Mouse (Mus musculus) cerebellum, postnatal 25 days (tissue): ENCODE data around the gene Stab1.
A peak's percentile ranks its signal among the peaks of the same experiment; 100 is the strongest.

Experiments
- DNase-seq, 2 experiments: peaks; one replicate each; pipeline ENCODE4 v3.0.0; 2021; ENCODE audit warnings: mixed read lengths in 2 of 2

Gene Stab1

DNA sequence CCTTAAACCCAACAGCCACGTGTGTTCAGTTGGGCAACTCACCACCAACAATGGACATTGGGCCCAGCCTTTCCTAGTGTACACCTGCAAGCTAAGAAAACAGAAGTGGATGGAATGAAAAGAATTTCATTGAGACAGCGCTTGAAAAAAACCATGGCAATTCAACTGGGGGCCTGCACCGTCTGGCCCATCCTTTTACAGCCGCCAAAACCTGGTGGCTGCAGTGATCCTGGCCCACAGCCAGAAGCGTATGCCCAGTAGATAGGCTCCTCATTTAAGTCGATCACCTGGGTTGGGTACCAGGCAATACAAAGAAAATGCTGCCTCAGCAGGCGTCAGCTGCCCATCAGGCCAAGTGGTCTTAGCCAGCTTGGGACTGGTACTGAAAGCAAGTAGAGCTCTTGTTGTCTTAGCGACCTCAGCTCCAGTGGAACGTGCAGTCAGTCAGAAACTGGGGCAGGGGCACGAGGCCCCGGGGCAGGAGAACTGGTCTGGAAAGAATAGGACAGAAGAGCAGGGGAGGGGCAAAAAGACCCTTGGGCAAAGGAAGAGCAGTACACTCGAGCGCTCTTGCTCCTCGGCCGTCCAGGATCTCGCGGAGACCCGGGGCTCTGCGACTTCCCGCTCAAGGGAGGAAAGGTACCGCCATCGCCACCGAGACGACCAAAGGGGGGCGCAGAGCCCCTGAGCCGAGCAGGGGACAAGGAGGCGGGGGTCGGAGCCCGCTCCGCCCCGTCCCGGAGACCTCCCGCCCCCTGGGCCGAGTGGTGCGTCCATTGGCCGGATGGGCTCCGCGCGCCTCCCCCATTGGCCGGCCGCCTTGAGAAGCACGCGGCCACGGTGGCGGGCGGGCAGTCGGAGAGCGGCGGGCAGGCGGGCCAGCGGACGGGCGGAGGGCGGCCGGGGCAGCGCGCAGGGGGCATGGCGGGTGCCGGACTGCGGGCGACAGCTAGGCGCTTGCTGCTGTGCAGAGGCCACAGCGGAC lies 37.9 kb downstream of the Stab1 start, which contains the start of gene Nt5dc2:
Gene Nt5dc2, plus strand, starts transcription at position 818 of the 985 bp plus-strand sequence.
- DNase-seq: peak; percentile 66 to 83

DNA sequence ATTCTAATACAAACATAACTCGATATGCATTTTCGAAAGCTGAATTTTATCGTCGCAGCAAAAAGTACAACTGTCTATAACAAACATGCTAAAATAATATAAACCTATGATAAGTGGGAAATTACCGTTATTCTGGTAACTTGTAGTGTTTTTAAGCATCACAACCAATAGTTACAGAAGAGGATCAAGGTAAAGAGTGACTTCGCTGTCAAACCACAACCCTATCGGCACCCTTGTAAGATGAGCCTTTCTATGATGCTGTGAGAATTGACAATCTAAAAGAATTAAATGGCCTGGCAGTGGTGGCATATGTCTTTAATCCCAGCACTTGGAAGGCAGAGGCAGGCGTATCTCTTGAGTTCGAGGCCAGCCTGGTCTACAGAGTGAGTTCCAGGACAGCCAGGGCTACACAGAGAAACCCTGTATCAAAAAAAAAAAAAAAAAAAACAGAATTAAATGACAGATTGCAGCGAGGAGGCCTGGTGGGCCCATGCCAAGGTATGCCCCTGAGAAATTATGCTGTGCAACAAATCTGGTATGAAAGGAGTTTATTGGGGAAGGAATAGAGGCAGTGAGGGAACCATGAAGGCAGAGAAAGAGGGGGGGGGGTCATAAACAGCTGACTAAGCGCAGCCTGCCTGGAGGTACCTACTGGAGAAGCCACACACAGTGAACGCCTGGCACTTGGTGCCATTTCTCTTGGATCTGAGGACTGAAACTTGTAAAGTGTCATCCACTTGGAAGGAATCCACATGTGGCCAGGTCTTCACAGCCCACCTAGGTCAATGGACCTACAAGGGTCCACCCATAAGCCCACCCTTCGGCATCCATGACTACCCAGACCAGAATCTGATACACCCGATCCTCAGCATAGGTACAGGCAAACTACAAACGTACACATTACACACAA lies 38.9 kb downstream of the Stab1 start:
- no peak for DNase-seq

DNA sequence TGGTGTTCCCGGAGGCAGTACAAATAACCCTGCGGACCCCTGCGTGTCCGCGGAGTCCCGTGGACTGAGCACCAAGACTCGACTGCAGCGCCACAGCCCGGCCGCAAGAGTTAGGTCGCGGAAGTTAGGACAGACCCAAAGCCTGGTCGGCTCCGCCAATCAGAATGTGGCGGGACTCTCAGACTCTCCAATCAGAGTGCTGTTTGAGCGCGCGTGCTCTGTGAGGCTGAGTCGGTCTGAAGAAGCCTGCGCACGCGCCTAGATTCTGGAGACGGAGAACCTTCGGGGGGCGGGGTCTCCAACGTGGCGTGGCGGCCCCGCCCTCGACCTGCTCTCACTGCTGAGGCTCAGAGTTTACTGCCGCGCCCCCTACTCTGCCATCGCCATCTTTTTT lies 39.6 kb downstream of the Stab1 start, which contains the start of gene Smim4:
Gene Smim4, minus strand, starts transcription at position 131 of the 394 bp plus-strand sequence.
- DNase-seq: peak; percentile 93 to 97

DNA sequence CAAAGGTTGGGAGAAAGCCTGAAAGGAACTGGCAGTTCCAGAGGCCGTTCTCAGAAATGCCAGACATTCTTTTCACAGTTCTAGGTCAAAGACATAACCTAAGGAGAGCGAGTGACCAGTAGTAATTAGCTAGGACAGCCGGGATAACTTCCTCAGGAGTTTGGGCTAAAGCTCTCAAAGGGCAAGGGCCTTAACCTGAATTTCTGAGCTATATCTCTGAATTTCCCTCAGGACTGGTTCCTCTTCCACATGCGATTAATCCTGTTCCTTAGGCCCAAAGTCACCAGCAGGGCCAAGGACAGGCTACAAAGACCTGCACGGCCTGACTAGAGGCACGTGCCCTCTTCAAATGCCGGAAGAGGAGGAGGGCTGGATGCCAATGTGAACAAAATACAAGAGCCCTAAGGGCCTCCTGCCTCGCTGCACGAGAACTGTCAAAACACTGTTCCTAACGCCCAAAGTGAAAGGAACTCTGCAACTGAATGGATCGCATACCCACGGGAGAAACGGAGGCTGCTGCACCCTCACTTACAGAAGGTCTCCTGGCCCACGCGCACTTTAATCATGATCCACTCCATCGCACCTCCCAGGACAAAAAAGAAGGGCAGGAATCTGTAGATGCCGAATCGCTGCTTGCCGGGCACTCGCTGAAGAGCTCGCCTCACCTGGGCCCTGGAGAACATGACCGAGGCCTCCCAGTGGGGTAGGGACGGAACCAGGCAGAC lies 40.2 kb downstream of the Stab1 start:
- DNase-seq: peak in 1 of 2 experiments; percentile 50

DNA sequence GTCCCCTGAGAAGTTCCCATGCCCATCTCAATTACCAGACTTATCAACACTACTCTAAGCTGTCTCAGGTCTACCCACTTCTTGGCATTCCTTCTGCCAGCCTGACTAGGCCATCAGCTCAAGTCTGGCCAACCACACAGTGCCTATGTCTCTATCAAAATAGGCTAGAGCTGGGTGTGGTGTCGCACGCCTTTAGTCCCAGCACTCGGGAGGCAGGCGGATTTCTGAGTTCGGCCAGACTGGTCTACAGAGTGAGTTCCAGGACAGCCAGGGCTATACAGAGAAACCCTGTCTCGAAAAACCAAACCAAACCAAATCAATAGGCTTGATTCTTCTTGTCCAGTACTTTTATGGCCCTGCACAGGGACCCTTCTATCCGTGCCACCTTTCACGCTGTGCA lies 41.6 kb downstream of the Stab1 start:
- no peak for DNase-seq

DNA sequence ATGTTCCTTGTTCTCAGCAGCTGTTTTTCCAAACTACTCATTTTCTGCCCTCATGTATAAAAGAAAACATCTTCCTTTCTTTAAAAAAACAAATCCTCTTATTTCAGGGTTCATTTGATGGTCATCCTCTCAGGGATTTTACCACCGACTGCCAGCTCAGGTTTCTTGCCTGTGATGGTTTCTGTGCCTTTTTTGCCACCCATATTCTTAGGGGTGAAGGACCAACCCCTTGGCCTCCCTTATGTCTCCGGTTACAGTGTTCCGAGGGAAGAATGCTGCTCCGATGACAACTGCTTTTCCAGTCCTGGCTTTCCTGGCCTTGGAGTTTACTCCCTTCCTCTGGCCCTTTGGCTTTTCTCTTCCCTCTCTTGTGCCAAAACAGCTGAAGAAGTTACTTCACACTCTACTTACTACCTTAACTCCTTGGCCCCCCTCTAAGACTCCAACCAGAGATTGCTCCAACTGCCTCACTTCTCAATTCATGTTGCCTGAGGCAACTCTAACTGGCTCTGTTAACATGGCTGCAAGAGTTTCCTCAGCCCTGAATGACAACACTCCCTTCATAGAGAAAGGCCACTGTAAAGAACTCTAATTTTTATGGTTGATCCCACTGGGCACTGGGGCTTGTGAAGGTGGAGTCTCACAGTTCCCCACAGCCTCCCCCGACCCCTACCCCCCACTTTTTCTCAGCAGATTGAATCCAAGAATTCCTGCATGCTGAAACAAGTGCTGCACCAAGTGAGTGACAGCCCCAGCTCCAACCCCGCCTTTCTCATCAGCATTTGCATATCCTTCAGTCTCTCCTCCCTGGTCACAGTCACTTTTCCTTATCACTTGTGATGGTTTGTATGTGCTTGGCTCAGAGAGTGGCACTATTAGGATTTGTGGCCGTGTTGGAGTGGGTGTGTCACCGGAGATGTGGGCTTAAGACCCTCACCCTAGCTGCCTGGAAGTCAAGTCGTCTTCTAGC lies 43.0 kb downstream of the Stab1 start:
- no peak for DNase-seq

DNA sequence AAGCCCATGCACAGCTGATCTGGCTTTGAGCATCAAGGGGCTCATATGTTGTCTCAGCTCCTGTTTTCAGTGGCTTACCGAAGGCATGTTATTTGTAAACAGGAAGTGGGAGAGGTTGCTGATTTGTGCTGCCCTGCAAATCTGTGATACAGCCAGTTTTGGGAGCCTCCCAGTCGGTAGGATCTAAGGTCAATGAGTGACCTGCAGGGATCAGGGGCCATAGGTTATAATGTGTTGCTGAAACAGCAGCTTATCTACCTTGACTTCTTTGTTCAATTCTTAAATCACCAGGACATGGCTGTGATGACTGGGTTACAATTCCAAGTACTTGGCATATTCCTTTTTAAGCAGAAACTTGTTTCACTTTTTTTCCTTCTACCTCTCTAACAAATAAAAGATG lies 52.9 kb downstream of the Stab1 start:
- DNase-seq: no peak

DNA sequence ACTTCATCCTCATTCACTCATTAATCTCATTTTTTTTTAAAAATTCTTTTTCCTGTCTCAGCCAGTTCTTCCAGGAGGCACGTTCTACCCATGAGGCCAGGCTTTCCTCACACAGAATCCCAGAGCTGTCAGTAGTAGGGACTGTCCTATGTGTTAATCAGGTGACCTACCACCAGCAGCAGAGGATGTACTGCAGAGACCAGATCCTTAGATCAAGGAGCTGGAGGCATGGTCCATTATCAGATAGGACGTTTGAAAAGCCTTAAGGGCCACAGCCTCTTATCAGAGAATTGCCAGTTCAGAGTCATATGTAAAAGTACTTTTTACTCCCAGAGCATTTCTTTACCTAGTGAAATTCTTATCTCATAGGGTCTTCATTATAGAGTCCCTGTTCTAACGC lies 54.4 kb downstream of the Stab1 start:
- no peak for DNase-seq

- no peak for DNase-seq
Observed at GRCm38 (mm10) chr14:31112187-31112586, 56.3 kb downstream of the Stab1 start.

DNA sequence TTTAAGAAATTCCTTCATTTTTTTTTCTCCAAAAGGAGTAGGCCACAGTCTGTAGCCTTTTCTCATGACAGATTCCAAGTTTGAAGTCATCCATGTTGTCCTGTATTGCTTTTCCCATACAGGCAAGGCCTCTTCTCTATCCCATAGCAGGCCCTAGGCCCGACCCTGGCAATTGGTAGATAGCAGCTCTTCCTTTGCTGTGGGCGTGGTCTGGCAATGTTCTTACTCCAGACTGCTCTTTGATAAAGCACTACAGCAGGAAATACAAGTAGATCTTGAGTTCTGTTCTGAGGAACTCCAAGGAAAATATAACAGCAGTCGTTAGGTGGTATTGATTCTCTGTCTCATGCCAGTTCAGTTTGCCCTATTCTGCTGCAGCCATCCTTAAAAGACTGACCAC lies 57.8 kb downstream of the Stab1 start:
- no peak for DNase-seq

DNA sequence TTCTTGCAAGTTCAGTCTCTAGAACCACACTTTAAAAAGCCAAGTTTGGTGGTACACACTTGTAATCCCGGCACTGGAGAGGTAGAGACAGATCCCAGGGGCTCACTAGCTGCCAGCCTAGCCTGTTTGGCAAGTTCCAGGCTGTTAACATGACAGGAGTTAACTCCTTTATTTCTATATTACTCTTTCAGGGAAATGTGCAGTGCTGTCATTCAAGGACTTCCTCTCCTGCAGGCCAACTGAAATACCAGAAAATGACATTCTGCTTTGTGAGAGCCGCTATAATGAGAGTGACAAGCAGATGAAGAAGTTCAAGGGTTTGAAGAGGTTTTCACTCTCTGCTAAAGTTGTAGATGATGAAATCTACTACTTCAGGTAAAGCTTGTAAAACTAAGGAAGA lies 63.3 kb downstream of the Stab1 start:
- no peak for DNase-seq

- no peak for DNase-seq
Observed at GRCm38 (mm10) chr14:31089918-31090317, 78.5 kb downstream of the Stab1 start.
